Mouse (Mus musculus) cerebellum, postnatal 14 days (tissue): ENCODE measurements around the gene Krtap4-8.
"Not testable (repeated sequence)": the region's sequence is repeated elsewhere in the genome, so short reads cannot be mapped to it uniquely, and the experiment has no call there.

Experiments used
- DNase-seq, 2 experiments: peaks; one replicate each; pipeline ENCODE4 v3.0.0; 2021; ENCODE audit warnings: mixed read lengths in 2 of 2

Gene Krtap4-8

DNA sequence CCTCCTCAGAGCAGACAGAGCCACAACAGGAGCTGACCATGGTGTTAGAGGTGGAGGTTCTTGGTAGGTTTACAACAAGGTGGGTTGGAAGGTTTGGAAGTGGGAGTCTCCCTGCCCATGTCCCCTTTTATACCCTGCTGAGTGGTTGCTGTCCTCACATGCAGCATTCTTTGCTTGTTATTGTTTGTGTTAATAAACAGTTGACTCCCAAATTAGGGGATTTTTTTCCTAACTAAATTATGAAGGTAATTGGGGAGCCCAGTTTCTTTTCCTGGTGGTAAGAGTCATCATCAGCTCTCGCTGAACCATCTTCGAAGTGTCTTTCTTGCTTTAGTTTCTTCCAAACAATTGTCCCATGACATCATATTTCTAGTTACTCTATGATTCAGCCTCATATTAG lies at the start of gene Krtap4-8:
Krtap4-8 (minus strand) TSS at position 101 of the 400 bp plus-strand sequence.
- DNase-seq, result no peak

- DNase-seq, result not testable (repeated sequence)
These were observed 35.1 kb upstream of the Krtap4-8 start, which contains the start of gene Gm11564 for GRCm38 (mm10) chr11:99815566-99815965. Gm11564 (minus strand) TSS chr11:99815666.

GRCm38 (mm10) chr11:99809792-99810191 lies 29.3 kb upstream of the Krtap4-8 start, which contains the start of gene Krtap4-13:
Krtap4-13 (minus strand) TSS chr11:99809892.
- not testable (repeated sequence) for DNase-seq

- not testable (repeated sequence) for DNase-seq
These were observed 23.8 kb upstream of the Krtap4-8 start, which contains the start of gene Gm11554 for GRCm38 (mm10) chr11:99804346-99804745. Gm11554 (minus strand) TSS chr11:99804446.

- not testable (repeated sequence) for DNase-seq
These were observed 18.3 kb upstream of the Krtap4-8 start, which contains the start of gene Gm11569 for GRCm38 (mm10) chr11:99798832-99799231. Gm11569 (minus strand) TSS chr11:99798932.

GRCm38 (mm10) chr11:99793367-99793766 lies 12.9 kb upstream of the Krtap4-8 start, which contains the start of gene Gm11596:
Gm11596 (minus strand) TSS chr11:99793467.
- no peak for DNase-seq

GRCm38 (mm10) chr11:99784900-99785299 lies 4.4 kb upstream of the Krtap4-8 start, which contains the start of gene Krtap4-9:
Krtap4-9 (plus strand) TSS chr11:99785200.
- not testable (repeated sequence) for DNase-seq

DNA sequence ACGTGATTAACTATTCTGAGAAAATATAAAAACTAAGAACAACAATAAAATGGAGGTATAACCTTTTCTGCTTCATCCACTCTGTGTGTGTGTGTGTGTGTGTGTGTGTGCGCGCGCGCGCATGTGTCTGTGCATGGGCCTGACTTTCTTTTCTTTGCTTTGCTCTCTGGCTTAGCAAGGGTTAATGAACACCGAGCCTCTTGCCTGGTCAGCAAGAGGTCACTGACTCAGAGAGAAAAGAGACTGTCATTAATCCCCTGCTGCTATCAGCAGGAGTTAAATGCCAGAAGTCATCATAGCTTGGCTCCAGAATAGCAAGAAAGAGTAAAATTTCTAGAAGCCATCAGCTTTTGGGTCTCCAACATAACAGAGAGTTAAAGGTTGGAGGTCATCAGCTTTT lies 2.1 kb downstream of the Krtap4-8 start:
- DNase-seq, result no peak

DNA sequence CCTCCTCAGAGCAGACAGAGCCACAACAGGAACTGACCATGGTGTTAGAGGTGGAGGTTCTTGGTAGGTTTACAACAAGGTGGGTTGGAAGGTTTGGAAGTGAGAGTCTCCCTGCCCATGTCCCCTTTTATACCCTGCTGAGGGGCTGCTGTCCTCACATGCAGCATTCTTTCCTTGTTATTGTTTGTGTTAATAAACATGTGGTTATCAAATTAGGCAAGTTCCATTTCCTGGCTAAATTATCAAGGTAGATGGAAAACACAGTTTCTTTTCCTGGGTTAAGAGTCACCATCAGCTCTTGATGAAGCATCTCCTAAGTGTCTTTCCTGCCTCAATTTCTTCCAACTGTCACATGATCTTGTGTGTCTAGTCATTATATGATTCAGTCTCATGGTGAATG lies 7.7 kb downstream of the Krtap4-8 start, which contains the start of gene Gm11595:
Gm11595 (minus strand) TSS at position 101 of the 400 bp plus-strand sequence.
- DNase-seq, result not testable (repeated sequence)

DNA sequence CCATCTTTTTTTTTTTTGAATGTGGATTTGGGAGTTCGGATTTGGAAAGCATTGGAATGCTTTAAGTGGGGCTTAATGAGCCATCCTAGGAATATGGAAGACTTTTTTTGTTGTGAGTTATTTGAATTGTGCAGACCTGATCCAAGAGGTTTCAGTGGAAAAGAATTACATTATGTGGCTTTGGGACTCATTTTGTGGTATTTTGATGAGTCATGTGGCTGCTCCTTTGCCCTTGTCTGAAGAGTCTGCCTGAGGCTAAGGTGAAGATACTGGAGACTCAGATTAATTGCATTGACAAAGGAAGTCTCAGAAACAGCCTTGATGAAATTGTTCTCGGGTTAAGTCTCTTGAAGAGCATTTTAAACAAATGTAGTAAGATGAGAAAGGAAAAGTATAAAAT lies 12.1 kb downstream of the Krtap4-8 start:
- no peak for DNase-seq

DNA sequence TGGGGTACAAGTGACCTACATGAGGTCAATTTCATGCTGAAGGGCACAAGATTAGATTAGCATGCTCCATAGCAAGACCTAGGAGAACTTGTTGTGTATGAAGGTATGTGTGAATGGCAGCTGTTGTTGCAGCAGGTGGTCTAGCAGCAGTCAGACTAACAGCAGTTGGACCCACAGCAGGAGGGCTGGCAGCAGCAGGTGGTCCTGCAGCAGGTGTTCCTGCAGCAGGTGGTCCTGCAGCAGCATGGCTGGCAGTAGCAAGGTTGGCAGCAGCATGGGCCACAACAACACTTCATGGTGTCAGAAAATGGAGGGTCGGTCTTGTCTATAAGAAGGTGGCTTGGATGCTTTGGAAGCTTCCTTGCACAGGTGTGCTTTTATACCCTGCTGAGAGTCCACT lies 21.6 kb downstream of the Krtap4-8 start:
- peak in 1 of 2 experiments; percentile 4 for DNase-seq

DNA sequence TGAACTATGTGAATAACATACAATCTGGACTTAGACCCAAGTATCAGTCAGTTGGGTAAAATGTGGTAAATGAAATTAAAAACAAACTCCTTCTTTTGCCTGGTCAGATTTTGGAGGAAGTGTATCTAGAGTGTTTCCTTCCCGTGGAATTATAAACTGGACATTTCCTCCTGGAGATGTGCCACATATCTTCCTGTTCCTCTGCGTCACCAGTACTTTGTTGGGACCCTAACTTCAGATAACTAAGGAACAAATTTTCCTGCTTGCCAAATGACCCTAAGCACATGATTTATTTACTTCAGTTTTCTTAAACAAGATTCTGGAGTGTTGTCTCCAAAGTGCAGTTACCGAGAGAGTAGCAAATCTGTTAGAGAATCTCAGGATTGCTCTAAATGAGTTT lies 36.5 kb downstream of the Krtap4-8 start:
- DNase-seq, result no peak

DNA sequence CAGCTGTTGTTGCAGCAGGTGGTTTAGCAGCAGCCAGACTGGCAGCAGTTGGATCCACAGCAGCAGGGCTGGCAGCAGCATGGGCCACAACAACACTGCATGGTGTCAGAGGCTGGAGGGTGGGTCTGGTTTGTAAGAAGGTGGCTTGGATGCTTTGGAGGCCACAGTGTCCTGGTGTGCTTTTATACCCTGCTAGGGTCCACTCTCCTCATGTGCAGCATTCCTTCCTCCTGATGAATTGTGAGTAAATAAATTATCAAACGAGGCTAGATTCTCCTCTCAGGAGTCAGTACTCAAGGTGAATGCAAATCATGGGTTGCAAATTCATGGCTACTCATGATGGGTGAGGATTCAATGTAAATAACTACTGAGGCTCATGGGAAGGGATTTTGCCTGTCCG lies 46.3 kb downstream of the Krtap4-8 start, which contains the start of gene Gm14180:
Gm14180 (minus strand) TSS at position 101 of the 400 bp plus-strand sequence.
- DNase-seq, result no peak
